Mouse (Mus musculus) ZHBTc4 (cell line): ENCODE measurements around the gene Per1.

Experiments
- DNase-seq: peaks from one replicate; pipeline ENCODE4 v3.0.0-alpha.2; 2011; ENCODE audit warnings: low read depth, low spot score

Per1 gene

DNA sequence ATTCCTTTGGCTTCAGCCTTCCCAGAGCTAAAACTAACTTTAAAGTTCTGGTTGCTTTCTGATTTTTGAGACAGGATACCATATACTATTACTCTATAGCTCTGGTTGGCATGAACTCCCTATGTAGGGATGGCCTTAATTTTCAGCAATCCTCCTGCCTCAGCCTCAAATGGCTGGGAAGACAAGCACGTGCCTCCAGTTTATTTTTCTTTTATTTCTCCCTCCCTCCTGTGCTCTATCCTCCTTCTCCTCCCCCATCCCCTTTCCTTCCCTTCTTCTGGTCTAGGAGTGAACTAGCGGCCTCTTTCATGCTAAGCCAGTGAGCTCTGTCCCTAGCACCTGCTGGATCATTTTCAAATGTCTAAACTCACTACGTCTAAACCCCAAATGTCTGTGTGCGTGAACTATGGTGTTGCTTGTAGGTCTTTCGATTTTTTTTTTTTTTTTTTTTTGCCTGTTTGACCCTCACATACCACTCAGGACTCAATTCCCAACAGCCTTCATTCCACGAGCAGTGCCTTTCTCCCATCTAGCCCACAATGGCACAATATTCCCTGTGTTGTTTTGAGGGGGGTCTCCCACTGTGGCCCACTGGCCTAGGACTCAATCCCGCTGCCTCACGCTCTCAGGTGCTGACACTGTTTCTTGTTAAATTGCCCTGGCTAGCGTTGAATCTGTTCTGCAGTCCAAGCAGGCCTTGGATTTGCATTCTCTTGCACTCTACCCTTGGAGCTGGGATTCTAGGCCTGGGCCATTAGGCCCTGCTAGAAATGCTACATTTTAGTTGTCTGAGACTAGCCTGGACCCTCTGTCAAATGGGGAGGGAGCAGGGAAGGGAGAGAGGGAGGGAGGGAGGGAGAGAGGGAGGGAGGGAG is 30.5 kb upstream of the Per1 start:
- no peak for DNase-seq

DNA sequence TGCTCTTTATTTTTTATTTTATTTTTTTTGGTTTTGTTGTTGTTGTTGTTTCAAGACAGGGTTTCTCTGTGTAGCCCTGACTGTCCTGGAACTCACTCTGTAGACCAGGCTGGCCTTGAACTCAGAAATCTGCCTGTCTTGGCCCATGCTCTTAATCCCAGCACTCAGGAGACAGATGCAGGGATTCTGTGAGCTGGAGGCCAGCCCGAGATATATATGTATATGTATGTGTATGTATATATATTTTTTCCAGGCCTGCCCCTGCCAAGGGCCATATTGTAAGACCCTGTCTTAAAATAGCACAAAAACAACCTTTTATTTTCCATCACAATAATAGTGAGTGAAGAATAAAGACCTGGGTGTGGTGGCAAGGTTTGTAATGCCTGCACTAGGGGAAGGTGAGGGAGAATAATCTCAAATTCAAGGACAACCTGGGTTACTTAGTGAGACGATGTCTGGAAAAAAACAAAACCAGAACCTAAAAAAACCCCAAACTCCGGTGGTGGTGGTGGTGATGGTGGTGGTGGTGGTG is 29.6 kb upstream of the Per1 start:
- no peak for DNase-seq

DNA sequence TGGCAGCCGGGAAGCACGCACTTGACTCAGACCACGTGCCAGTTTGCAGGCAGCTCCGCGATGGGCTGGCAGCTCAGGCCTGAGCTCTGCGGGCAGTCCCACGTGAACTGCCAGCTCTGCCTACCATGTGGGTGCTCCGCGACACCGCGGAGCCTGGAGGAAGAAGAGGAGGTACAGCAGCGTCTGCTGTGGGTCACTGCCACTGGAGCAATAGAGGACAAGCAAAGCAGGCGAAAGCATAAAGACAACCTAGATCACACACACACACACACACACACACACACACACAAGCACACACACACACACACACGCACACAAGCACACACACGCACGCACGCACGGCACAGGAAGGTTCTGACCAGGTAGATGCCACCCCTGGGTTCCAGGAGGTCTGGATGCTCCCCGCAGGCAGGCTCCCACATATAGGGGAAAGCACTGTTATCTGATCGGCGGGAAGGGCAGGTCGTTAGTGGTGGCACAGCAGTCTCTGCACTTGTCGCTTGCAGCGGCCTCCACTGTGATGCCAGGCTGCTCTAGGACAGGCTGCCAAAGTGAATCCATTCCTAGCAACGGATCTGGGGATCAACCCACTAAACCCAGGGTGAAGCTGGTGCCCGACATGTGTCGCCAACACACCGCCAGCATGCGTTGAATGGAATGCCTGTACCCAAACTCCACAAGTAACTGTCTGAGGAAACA is 28.7 kb upstream of the Per1 start:
- peak; percentile 40 for DNase-seq

DNA sequence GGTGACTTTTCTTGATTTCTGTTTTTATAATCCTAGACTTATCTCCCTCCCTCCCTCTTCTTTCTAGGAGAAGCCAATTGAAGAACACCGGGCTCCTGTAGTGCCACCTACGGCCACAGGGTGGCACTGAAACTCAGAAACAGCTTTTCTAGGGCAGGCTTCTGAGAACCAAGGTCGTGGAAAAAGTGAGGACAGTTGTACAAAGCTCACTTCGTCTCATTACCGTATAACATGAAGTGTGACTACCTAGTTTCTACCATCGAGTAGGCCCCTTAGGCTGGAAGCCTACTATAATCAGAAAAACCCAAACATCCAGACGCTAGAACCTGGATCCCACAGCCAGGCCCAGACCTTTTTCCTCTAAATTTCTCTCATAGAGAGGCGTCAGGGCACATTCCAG is 28.1 kb upstream of the Per1 start:
- peak; percentile 93 for DNase-seq

DNA sequence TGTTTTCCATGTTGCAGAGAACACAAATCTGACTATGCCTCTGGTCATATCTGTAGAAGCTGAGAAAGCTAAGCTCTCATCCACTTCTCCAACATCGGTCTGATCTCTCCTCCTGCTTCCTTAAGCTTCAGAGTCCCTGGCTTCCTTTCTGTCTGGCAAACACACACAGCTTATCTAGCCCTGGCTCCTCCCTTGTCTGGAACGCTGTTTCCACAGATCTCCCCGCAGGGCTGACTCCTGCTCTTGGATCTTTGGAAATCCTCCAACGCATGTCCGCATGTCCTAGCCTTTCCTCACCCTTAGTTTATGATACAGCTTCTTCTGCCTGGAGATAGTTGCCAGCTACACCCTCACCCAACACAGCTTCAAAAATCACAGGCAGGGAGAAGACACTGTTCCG is 27.4 kb upstream of the Per1 start:
- no peak for DNase-seq

DNA sequence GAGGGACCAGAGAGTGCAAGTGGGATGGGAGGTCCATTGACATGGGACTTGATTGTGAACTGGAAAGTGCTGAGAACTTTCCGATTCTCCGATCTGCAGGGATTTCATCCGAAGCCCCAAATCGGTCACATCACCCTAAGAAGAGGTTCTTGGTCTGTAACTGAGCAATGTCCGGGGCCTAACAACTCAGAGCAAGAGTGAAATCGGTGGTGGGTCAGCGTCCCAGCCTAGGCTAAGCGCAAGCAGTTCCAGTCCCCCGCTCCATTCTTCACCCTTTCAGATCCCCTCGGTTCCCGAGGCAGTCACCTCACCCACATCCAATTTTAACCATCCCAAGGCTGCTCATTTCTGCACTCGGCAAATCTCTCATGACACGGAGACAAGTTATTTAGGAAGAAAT is 24.9 kb upstream of the Per1 start:
- DNase-seq: no peak

DNA sequence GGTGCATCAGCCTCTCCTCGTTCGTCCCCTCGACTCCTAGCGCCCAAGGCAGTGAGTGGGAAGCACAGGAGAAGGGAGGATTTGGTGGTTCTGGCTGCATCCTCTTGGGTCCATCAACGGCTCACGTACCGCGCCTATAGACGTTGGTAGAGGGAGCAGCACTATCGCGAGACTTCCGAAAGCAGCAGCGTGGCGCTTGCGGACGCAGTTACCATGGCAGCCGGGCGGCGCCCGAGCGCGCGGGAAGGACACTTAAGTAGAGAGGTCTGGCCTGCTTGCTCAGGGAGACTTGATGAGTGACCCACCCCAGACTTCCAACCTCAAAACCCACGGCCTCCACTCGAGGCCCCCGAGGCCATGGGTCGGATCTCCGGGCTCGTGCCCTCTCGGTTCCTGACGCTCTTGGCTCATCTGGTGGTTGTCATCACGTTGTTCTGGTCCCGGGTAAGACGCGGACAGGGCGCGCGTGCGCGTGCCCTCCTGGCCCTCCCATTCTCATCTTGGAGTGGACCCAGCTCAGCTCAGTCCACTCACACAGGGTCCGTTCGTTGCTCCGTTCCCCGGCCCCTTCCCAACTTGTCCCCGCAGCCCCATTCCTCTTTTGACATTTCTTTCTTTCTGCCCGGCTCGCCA is 24.3 kb upstream of the Per1 start, which contains the start of gene Tmem107:
Tmem107 (plus strand) TSS at position 217 of the 633 bp plus-strand sequence.
- peak; percentile 96 for DNase-seq

DNA sequence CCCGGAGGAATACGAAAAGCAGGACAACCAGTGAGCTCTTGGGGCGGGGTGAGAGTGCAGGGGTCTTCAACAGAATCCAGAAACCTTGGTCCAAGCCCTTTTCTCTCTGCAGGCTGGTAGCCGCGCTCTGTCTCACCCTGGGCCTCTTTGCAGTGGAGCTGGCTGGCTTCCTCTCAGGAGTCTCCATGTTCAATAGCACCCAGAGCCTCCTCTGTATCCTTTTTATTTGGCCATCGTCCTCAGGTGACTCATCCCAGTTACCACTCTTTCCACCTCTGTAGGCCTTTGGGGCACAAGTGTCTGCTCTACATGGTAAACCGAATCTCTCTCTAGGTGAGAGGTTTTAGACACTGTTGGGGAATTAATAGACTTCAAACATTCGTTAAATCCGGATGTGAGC is 23.8 kb upstream of the Per1 start:
- no peak for DNase-seq

DNA sequence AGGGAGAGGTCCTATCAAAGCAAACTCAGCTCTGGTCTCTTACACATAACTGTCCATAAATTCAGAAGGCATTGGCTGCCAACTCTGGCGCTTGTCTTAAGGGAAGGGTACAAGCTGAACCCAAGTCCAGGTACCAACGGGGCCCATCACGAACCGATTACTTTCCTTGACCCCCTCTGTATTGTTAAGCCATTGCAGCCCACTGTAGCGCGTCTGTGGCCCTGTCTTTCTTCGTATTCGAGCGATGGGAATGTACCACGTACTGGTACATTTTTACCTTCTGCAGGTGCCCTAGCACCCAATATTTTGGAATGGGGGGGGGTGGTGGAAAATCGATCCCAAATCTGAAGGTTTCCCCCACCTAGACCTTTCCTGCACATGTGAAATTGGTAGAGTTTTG is 22.8 kb upstream of the Per1 start:
- DNase-seq: no peak

DNA sequence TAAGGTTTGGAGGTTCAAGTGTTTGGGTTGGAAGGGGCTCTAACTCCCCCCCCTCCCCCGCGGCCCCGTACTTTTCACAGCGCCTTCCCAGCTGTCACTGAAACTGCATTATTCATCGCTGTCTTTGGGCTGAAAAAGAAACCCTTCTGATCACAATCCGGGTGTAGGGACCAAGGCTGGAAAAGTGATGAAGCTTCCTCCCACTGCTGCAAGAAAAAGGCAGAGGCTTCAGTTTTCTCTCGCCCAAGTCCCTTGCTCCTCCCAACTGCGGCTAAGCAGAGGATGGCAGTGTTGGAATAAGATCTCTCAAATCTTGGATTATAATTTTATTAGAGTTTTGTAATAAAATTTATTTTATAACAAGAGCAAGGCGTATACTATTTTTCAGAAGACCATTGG is 22.4 kb upstream of the Per1 start:
- no peak for DNase-seq

DNA sequence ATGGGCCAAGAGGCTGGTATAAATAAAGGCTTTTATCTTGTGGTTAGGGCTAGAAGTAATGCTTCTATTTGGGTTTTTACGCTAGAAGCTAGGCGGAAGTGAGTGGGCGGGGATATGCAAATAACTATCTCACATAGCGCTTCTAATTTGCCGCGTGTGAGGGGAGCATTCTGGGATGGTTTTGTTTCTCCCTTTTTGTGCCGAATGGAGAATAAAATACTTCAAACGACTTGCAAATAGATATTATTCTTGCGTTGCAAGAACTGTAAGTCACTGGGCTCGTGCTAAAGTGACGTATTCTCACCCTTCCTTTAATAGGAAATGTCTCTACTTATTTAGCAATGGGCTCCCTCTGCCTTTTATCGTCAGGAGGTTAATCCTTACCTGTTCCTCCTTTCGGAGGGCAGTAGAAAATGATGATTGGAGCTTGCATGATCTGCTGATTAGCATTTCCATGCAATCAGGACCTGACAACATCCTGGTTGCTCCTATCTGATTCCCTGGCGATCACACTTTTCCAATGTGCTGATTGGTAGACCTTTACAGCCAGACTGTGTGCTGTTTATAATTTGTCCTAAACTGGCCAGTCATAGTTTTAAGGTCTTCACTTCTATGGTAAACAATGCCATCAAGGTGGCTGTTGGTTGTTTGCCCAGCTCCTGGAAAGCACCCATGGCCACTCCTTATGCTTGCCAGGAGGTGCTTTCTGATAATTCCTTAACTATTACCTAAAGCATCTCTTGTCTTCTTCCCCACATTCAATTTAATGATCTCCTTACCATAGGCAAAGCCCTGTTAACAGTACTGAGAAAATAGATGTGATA is 21.7 kb upstream of the Per1 start:
- DNase-seq: peak; percentile 96

DNA sequence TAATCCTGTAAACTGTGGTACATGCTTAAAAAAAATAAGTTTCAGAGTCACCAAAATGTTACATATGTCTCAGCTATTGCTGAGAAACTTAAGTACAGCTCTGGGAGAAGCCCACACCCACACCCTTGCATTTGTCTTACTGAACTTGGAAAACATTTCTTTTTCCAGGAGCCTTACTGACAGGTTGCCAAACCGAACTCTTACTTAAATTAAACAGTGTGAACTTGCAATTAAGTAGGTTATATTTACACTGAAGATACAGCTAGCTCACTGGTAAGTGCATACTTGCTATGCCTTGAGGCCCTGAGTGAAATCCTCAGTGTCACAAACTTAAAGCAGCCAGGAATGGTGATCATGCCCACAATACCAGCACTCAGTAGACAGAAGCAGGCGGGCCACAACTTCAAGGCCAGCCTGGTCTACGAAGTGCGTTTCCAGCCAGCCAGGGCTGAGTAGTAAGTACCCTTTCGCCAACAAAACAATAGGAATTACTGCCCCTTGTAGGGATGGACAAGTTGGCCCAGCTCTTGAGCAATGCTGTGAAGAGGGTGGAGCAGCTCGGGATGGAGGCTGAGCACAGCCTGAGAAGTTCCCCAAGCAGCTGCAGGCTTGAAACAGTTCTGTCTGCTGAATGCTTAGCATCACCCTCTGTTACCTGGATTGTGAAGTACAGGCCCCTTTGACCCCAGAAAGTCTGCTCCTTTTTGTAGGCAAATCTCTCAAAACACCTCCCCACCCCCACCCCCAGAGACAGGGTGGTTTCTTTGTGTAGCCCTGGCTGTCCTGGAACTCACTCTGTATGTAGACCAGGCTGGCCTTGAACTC is 20.9 kb upstream of the Per1 start:
- DNase-seq: no peak

DNA sequence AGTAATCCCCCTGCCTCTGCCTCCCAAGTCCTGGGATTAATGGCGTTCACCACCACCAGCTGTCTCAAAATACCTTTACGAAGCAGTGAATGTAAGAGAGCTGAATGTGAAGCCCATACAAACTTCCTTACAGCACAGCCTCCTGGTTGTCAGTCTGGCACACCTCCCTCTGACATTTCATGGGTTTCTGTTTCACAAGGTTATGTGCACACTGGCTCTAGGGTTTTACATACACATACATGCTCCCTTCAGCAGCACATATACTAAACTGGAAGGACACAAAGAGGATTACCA is 20.3 kb upstream of the Per1 start:
- no peak for DNase-seq

DNA sequence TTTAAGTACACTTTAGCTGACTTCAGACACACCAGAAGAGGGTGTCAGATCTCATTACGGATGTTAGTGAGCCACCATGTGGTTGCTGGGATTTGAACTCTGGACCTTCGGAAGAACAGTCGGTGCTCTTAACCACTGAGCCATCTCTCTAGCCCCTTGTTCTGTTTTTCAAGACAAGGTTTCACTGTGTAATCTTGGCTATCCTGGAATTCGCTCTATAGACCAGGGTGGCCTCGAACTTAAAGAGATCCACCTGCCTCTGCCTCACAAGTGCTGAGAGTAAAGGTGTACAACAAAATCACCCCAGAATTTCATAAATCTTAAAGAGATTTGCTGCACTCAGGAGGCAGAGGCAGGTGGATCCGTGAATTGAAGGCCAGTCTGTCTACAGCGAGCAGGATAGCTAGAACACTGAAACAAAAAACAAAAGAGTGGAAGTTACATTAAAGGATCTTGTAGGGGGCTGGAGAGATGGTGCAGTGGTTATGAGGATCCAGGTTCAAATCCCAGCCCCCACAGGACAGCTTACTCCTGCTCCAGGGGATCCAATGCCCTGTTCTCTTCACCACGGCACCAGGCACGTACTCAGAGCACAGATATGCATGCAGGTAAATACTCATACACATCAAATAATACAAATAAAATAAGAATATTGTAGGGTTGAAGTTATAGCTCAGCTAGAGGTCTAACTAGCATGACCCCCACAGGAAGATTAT is 19.1 kb upstream of the Per1 start:
- peak; percentile 87 for DNase-seq

DNA sequence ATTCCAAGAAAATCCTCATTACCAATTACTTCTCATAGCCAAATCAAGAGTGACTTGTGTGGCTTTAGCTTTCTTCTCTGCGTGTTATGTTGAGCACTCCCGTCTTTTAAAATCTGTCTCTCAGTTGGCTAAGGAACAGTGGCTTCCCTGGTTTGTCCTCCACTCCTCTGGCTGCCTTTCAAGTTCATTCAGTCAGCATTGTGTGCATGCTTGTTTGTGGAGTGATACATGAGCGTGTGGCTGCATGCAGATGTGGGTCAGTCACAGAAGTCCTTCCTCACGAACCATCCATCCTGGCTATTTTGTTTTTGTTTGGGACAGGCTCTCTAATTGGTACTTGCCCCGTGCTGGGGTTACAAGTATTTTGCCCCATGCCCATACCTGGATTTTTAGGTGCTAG is 18.4 kb upstream of the Per1 start:
- no peak for DNase-seq

DNA sequence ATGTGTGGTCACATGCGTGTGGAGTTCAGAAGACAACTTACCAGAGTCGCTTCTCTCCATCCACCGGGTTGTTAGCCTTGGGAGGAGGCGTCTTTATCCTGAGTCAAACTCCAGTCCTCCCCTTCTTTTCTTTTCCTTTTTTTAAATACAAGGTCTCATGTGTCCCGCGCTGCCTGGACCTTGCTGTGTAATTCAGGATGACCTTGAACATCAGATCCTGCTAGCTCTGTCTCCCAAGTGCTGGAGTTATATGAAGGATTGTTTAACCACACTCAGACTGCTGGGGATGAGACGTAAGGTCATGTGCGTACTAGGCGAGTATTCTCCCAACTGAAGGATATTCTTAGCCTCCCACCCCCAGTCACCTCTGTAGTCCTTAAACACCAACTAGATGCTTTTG is 17.7 kb upstream of the Per1 start:
- no peak for DNase-seq

DNA sequence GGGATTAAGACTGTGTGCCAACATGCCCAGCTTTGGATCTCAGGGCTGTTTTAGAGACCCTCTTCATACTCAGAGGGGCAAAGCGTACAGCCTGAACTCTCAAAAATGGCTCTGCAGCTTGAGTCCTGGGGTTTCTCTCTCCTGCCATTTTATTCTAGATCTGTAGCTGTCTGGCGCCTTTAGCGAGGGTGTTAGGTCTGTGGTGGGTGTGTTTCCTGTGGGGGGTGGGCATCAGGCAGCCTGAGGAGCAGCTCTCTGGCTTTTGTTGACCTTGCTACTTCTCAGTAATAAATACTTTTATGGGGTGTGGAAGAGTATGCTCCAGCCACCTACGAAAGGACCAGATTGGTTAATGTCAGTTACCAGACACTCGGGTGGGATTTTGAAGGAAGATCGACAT is 17.0 kb upstream of the Per1 start:
- no peak for DNase-seq

DNA sequence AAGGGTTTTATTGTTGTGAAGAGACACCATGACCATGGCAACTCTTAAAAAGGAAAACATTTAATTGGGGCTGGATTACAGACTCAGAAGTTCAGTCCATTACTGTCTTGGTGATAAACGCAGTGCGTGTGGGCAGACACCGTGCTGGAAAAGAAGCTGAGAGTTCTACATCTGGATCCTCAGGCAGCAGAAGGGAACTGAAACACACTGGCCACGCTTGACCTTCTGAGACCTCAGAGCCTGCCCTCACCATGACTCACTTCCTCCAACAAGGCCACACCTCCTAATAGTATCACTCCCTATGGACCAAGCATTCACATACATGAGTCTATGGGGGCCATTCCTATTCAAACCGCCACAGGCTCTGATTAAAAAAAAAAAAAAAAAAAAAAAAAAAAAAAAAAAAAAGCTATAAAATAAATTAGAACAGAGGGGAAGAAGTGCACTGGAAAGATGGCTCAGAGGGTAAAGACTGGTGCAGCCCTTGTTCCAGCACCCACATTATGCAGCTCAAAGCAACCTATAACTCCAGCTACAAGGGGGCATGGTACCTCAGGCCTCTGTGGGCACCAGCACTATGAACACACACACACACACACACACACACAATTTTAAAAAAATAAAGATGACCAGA is 16.1 kb upstream of the Per1 start:
- no peak for DNase-seq

DNA sequence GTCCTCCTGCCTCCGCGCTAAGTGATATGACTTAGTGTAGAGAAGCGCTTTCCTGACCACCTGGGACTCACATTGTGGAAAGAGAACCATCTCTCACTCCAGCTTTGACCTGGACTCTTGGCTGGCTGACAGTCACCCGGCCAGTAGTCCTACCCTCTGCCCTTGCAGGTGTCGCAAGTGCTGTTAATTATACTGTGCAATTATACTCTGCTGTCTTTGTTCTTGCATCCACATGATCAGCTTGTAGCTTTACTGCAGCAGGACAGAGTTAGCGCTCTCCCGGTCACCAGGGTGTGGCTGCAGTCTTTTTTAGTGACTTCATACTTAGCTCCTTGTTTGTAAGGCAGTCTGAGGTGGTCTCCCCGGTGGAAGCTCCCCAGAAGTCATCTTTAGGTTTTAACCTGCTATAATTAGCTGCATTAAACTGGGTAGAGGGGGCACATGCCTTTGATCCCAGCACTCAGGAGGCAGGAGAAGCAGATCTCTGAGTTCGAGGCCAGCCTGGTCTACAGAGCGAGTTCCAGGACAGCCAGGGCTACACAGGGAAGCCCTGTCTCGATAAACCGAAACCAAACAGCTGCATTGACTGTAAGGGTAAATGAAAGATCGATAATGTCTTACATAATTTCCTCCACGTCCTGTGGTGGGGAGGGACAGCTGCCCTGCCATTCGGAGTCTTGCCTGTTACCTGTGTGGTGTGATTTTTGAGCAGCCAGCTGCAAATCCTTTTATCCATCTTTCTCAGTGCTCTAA is 14.7 kb upstream of the Per1 start:
- DNase-seq: no peak
